Mouse (Mus musculus) left cerebral cortex, adult 8-10 months (tissue): ENCODE measurements around the gene Coro7. TPM values are rescaled to one million over a fixed set of nuclear protein-coding genes. Genes with fewer than 3 reads are reported as not detected.
A peak's percentile ranks its signal among the peaks of the same experiment; 100 is the strongest.

Experiments used
- DNase-seq, 2 experiments: peaks; one replicate each; pipeline ENCODE4 v3.0.0; 2022; ENCODE audit warnings: low spot score in 2 of 2
- total RNA-seq, 4 experiments: library from RNA; stranded (reverse); gene quantifications; 2 replicates each; pipeline ENCODE4 v1.2.4; 2022

Gene Coro7
- total RNA-seq, 4 experiments from 2014 or later = 88.7 to 98.8 (median 95.6) TPM

GRCm38 (mm10) chr16:4648416-4649023 lies 31.1 kb downstream of the Coro7 start:
- DNase-seq = no peak

GRCm38 (mm10) chr16:4647651-4648141 lies 31.9 kb downstream of the Coro7 start:
- DNase-seq = no peak

GRCm38 (mm10) chr16:4646831-4647230 lies 32.7 kb downstream of the Coro7 start:
- DNase-seq = no peak

- no peak for DNase-seq
Observed at GRCm38 (mm10) chr16:4645867-4646266, 33.7 kb downstream of the Coro7 start.

- peak; percentile 60 to 85 for DNase-seq
Observed at GRCm38 (mm10) chr16:4643670-4644419, 35.7 kb downstream of the Coro7 start.

- DNase-seq = no peak
Observed at GRCm38 (mm10) chr16:4642937-4643336, 36.6 kb downstream of the Coro7 start.

GRCm38 (mm10) chr16:4642190-4642589 lies 37.4 kb downstream of the Coro7 start:
- DNase-seq = peak in 1 of 2 experiments; percentile 81

- DNase-seq = peak in 1 of 2 experiments; percentile 26
Observed at GRCm38 (mm10) chr16:4641119-4641838, 38.3 kb downstream of the Coro7 start.

- no peak for DNase-seq
Observed at GRCm38 (mm10) chr16:4640267-4641005, 39.1 kb downstream of the Coro7 start.

- DNase-seq = peak in 1 of 2 experiments; percentile 83
Observed at GRCm38 (mm10) chr16:4639831-4640237, 39.7 kb downstream of the Coro7 start, which contains the start of the genes Vasn and Dnaja3. Gene Vasn, plus strand, starts transcription at chr16:4639941. Gene Dnaja3, plus strand, starts transcription at chr16:4639989.

- DNase-seq = no peak
Observed at GRCm38 (mm10) chr16:4638891-4639390, 40.6 kb downstream of the Coro7 start.

- no peak for DNase-seq
Observed at GRCm38 (mm10) chr16:4635760-4636159, 43.8 kb downstream of the Coro7 start.

- no peak for DNase-seq
Observed at GRCm38 (mm10) chr16:4634681-4635080, 44.9 kb downstream of the Coro7 start.

GRCm38 (mm10) chr16:4633661-4634060 lies 45.9 kb downstream of the Coro7 start:
- no peak for DNase-seq

GRCm38 (mm10) chr16:4632050-4632449 lies 47.5 kb downstream of the Coro7 start:
- no peak for DNase-seq

- DNase-seq = peak in 1 of 2 experiments; percentile 79
Observed at GRCm38 (mm10) chr16:4629950-4630349, 49.6 kb downstream of the Coro7 start.

- DNase-seq = no peak
Observed at GRCm38 (mm10) chr16:4628898-4629419, 50.6 kb downstream of the Coro7 start.

GRCm38 (mm10) chr16:4627105-4627504 lies 52.5 kb downstream of the Coro7 start:
- DNase-seq = no peak

- DNase-seq = peak; percentile 81 to 91
Observed at GRCm38 (mm10) chr16:4624481-4625110, 55.0 kb downstream of the Coro7 start, which contains the start of gene Pam16. Gene Pam16, minus strand, starts transcription at chr16:4624988.

GRCm38 (mm10) chr16:4624074-4624473 lies 55.5 kb downstream of the Coro7 start:
- DNase-seq = no peak
